Mouse (Mus musculus) cerebellum, adult 2 months (tissue): ENCODE results near the gene Rsc1a1.

ENCODE experiments used
- CTCF ChIP-seq: fragments of 200-500 bp; IDR thresholded peaks from 2 replicates; pipeline ENCODE4 v1.5.1; 2011; ENCODE audit warnings: low read depth, mild to moderate bottlenecking, control low read depth, low read length, moderate library complexity, borderline replicate concordance; ENCODE audit not compliant: insufficient read depth
- POLR2A ChIP-seq: fragments of 200-500 bp; IDR thresholded peaks from 2 replicates; pipeline ENCODE4 v1.6.1; 2011; ENCODE audit warnings: low read length, control low read depth, borderline replicate concordance; ENCODE audit not compliant: insufficient read depth

GRCm38 (mm10) chr4:141720761-141721523, 35.5 kb upstream of the Rsc1a1 start:
- no peak for TF ChIP-seq CTCF
- no peak for TF ChIP-seq POLR2A
